Mouse (Mus musculus): ENCODE data around the gene Dusp23.

- TF ChIP-seq CTCF (IDR thresholded peaks at IDR 0.05; ENCODE audit: low read depth): peak; percentile 90
- TF ChIP-seq EP300 (IDR thresholded peaks at IDR 0.05; ENCODE audit: low read depth): 0 out of 2 replicates have a peak, but pooled peaks have one; percentile 17
These were observed at the start of gene Dusp23 for GRCm38 (mm10) chr1:172632451-172633326.

All from liver, embryonic 14.5 days (tissue).